Mouse (Mus musculus): ENCODE data around the gene Cbfa2t2.

GRCm38 (mm10) chr2:154401976-154402375, 34.3 kb upstream of the Cbfa2t2 start:
- no peak for TF ChIP-seq CTCF (IDR thresholded peaks at IDR 0.05; ENCODE audit: low read depth)
- no peak for TF ChIP-seq EP300 (optimal IDR thresholded peaks at IDR 0.05)

Data from stomach, postnatal 0 days (tissue).